Mouse (Mus musculus) left cerebral cortex, adult 8-10 months (tissue): ENCODE data around the gene Sele. TPM values are rescaled to one million over a fixed set of nuclear protein-coding genes. Genes with fewer than 3 reads are reported as not detected.
"Not testable (repeated sequence)": the region's sequence is repeated elsewhere in the genome, so short reads cannot be mapped to it uniquely, and the experiment has no call there.

Source experiments
- DNase-seq, 2 experiments: peaks; one replicate each; pipeline ENCODE4 v3.0.0; 2022; ENCODE audit warnings: low spot score in 2 of 2
- total RNA-seq, 4 experiments: library from RNA; stranded (reverse); gene quantifications; 2 replicates each; pipeline ENCODE4 v1.2.4; 2022

The Sele gene
- under 1 TPM in 1 of 4 experiments, not detected in 3; 0.12 TPM for total RNA-seq

GRCm38 (mm10) chr1:164047934-164048333 lies at the start of gene Sele:
Sele (plus strand) TSS chr1:164048234.
- no peak for DNase-seq

GRCm38 (mm10) chr1:164001831-164002452 lies 46.1 kb upstream of the Sele start:
- DNase-seq, result no peak

GRCm38 (mm10) chr1:164004311-164004710 lies 43.7 kb upstream of the Sele start:
- DNase-seq, result no peak

- no peak for DNase-seq
These were observed 38.8 kb upstream of the Sele start for GRCm38 (mm10) chr1:164009235-164009634.

GRCm38 (mm10) chr1:164014616-164015015 lies 33.4 kb upstream of the Sele start:
- DNase-seq, result no peak

- DNase-seq, result no peak
These were observed 29.7 kb upstream of the Sele start for GRCm38 (mm10) chr1:164018221-164018896.

- no peak for DNase-seq
These were observed 28.2 kb upstream of the Sele start for GRCm38 (mm10) chr1:164019789-164020188.

- not testable (repeated sequence) for DNase-seq
These were observed 27.3 kb upstream of the Sele start for GRCm38 (mm10) chr1:164020746-164021145.

- not testable (repeated sequence) for DNase-seq
These were observed 25.9 kb upstream of the Sele start for GRCm38 (mm10) chr1:164022106-164022505.

- DNase-seq, result no peak
These were observed 22.3 kb upstream of the Sele start for GRCm38 (mm10) chr1:164025685-164026084.

GRCm38 (mm10) chr1:164027416-164027815 lies 20.6 kb upstream of the Sele start:
- no peak for DNase-seq

GRCm38 (mm10) chr1:164040385-164041135 lies 7.5 kb upstream of the Sele start:
- DNase-seq, result no peak

- DNase-seq, result no peak
These were observed 4.5 kb upstream of the Sele start for GRCm38 (mm10) chr1:164043549-164043948.

- DNase-seq, result no peak
These were observed 5.5 kb downstream of the Sele start for GRCm38 (mm10) chr1:164053561-164053960.

- no peak for DNase-seq
These were observed 6.8 kb downstream of the Sele start for GRCm38 (mm10) chr1:164054800-164055199.

- DNase-seq, result no peak
These were observed 12.0 kb downstream of the Sele start for GRCm38 (mm10) chr1:164060071-164060470.

GRCm38 (mm10) chr1:164061278-164061677 lies 13.2 kb downstream of the Sele start:
- DNase-seq, result no peak

- DNase-seq, result no peak
These were observed 13.9 kb downstream of the Sele start, which contains the start of gene Sell for GRCm38 (mm10) chr1:164061925-164062324. Sell (plus strand) TSS chr1:164061982.

GRCm38 (mm10) chr1:164062856-164063255 lies 14.8 kb downstream of the Sele start:
- DNase-seq, result no peak

- DNase-seq, result no peak
These were observed 15.7 kb downstream of the Sele start for GRCm38 (mm10) chr1:164063745-164064144.

GRCm38 (mm10) chr1:164069261-164069660 lies 21.2 kb downstream of the Sele start:
- DNase-seq, result no peak

GRCm38 (mm10) chr1:164070461-164070860 lies 22.4 kb downstream of the Sele start:
- DNase-seq, result no peak
